Mouse (Mus musculus) lung, adult 2 months (tissue): ENCODE measurements around the gene Syce3.

ENCODE experiments used
- CTCF ChIP-seq: fragments of 200-500 bp; IDR thresholded peaks from 2 replicates; pipeline ENCODE4 v1.5.1; 2011; ENCODE audit warnings: mild to moderate bottlenecking, low read length, control low read depth; ENCODE audit not compliant: insufficient read depth
- POLR2A ChIP-seq: fragments of 200-500 bp; IDR thresholded peaks from 2 replicates; pipeline ENCODE4 v1.6.1; 2011; ENCODE audit warnings: low read depth, mild to moderate bottlenecking, control low read depth, low read length, borderline replicate concordance; ENCODE audit errors: extremely low read depth

DNA sequence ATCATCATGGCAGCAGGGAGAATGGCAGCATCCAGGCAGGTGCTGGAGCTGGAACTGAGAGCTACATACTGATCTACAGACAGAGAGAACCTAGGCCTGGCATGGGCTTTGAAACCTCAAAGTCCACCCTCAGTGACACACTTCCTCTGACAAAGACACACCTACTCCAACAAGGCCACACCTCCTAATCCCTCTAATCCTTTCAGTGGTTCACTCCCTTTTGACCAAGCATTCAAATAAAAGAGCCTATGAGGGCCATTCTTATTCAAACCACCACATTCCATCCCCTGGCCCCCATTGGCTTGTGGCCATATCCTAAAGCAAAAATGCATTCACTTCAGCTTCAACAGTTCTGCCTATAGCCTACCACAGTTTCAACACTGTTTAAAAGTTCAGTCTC lies 3.6 kb downstream of the Syce3 start:
- no peak for TF ChIP-seq POLR2A
- TF ChIP-seq CTCF, result no peak
